Mouse (Mus musculus): ENCODE data around the gene Krtap21-1.

DNA sequence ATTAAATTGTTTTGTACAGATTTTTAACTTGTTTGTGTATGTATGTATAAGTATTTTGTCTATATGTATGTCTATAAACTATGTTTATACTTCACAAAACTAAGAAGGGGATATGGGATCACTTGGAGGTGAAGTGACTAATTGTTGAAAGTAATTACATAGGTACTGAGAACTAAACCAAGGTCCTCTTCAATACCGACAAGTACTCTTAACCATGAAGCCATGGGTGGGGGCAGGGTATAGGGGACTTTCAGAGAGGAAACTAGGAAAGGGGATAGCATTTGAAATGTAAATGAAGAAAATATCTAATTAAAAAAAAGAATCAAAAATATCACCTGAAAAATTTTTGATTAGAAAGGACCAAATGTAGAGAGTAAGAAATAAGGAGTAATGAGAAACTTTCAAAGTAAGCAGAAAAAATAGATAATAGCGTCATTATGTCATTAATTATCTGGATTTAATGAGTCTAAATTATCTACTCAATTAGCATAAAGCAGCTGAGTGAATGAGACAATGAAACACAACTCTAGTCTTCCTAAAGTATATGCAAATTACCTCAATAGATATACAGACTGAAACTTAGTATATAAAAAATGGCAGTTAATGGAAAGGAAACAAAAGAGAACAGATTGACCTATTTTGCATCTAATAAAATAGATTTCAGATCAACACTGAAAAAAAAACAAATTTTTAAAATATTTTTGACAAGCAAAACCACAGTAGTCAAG lies 30.8 kb downstream of the Krtap21-1 start:
- TF ChIP-seq CTCF (IDR thresholded peaks at IDR 0.05; ENCODE audit: extremely low read depth, insufficient read length, insufficient replicate concordance, low read depth, low read length) (no peak), POLR2A (IDR thresholded peaks at IDR 0.05; ENCODE audit: low read depth, low read length) (no peak)
